Mouse (Mus musculus) embryonic fibroblast, embryonic 13.5 days (primary cell): ENCODE results near the gene Chil1.

Experiments
- CTCF ChIP-seq: IDR thresholded peaks from 2 replicates; pipeline ENCODE4 v1.5.1; 2011; ENCODE audit warnings: mild to moderate bottlenecking, control low read depth, low read length, moderate library complexity, borderline replicate concordance; ENCODE audit not compliant: insufficient read depth
- POLR2A ChIP-seq: IDR thresholded peaks from 2 replicates; pipeline ENCODE4 v1.6.1; 2011; ENCODE audit warnings: low read depth, mild to moderate bottlenecking, control low read depth, low read length, moderate library complexity

GRCm38 (mm10) chr1:134210179-134210755 is 28.3 kb downstream of the Chil1 start:
- TF ChIP-seq CTCF: no peak
- TF ChIP-seq POLR2A: no peak
